Mouse (Mus musculus) embryonic facial prominence, embryonic 13.5 days (tissue): ENCODE results near the gene Ociad2. TPM values are rescaled to one million over a fixed set of nuclear protein-coding genes. Genes with fewer than 3 reads are reported as not detected.

Experiments used
- ATAC-seq: fragments of 200-750 bp; cut with Nextera tagmentation; 2 replicates; pipeline ENCODE4 v1.8.0; 2017; ENCODE audit warnings: low read depth; ENCODE audit not compliant: insufficient number of reproducible peaks, insufficient read depth, low FRiP score, low TSS enrichment
- H3K27ac ChIP-seq: fragments of 300-500 bp; sonication (generic); 2 replicates; pipeline ENCODE4 v1.5.1; 2015; ENCODE audit warnings: moderate library complexity, mild to moderate bottlenecking, inconsistent platforms
- H3K27me3 ChIP-seq: fragments of 300-500 bp; sonication (generic); 2 replicates; pipeline ENCODE4 v1.6.1; 2015; ENCODE audit warnings: mild to moderate bottlenecking, inconsistent platforms
- H3K36me3 ChIP-seq: fragments of 300-500 bp; sonication (generic); 2 replicates; pipeline ENCODE4 v1.6.1; 2015; ENCODE audit warnings: mild to moderate bottlenecking, inconsistent platforms
- H3K4me1 ChIP-seq: fragments of 300-500 bp; sonication (generic); 2 replicates; pipeline ENCODE4 v1.6.1; 2015; ENCODE audit warnings: inconsistent platforms
- H3K4me2 ChIP-seq: fragments of 300-500 bp; sonication (generic); 2 replicates; pipeline ENCODE4 v1.6.1; 2015; ENCODE audit warnings: moderate library complexity, mild to moderate bottlenecking, inconsistent platforms
- H3K4me3 ChIP-seq: fragments of 300-500 bp; sonication (generic); 2 replicates; pipeline ENCODE4 v1.5.1; 2015; ENCODE audit warnings: mild to moderate bottlenecking, inconsistent platforms
- H3K9ac ChIP-seq: fragments of 300-500 bp; sonication (generic); 2 replicates; pipeline ENCODE4 v1.6.1; 2015; ENCODE audit warnings: mild to moderate bottlenecking, inconsistent platforms
- H3K9me3 ChIP-seq: fragments of 300-500 bp; sonication (generic); 2 replicates; pipeline ENCODE4 v1.6.1; 2016; ENCODE audit warnings: inconsistent platforms
- WGBS: fragments of 180-500 bp; shearing (Covaris S2); methylation state at CpG from one replicate; pipeline ENCODE4 v1.1.7; 2015; ENCODE audit warnings: mixed read lengths; 5-methylcytosine and 5-hydroxymethylcytosine counted together
- polyA plus RNA-seq: library from polyadenylated mRNA; unstranded; fragments of >200 nt; fragmentation: Nextera tagmentation; extraction: Ambion mirVana; gene quantifications from 2 replicates; pipeline ENCODE4 v1.2.1, GENCODE M21; 2015

Ociad2 gene
- 10.6 and 12.9 TPM in 2 replicates for polyA plus RNA-seq

- 83% methylated on average over 8 of the region's 8 CpGs for WGBS
- H3K4me1 ChIP-seq: peaks cover 12% of the 10 kb centered on the region; the same call in 1 of the 2 replicates
- no peaks in the 10 kb centered on the region for H3K9me3 ChIP-seq
- no peaks in the 10 kb centered on the region for H3K27me3 ChIP-seq
- no peak within 1 kb of the TSS for H3K27ac ChIP-seq
- no peak within 1 kb of the TSS for H3K4me2 ChIP-seq
- ATAC-seq: no peak
- no peak within 1 kb of the TSS for H3K9ac ChIP-seq
- H3K4me3 ChIP-seq: no peak within 1 kb of the TSS
- no peaks in the 10 kb centered on the region for H3K36me3 ChIP-seq
Measured at GRCm38 (mm10) chr5:73340723-73341235, at the start of gene Ociad2. Gene Ociad2 (minus strand): TSS chr5:73341028.

DNA sequence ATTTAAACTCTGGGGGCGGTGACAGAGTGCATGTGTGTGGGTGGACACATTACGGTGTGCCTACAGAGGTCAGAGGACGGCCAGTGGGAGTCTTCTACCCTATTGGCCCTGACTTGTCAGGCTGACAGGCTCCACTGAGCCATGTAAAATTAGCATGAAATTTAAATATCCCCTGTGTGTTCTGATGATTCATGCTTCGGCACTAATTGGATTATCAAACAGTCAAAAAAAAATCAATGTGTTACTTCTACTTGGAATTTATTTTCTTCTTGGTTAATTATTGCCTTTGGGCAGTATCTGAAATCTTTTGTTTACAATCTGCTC is 42.8 kb upstream of the Ociad2 start:
- Histone ChIP-seq H3K9ac (no peak overlapping the region), H3K27me3 (peaks cover 12% of the 10 kb centered on the region), H3K4me1 (no peaks in the 10 kb centered on the region), H3K27ac (no peak overlapping the region), H3K4me3 (no peak overlapping the region), H3K4me2 (no peak overlapping the region), H3K9me3 (no peaks in the 10 kb centered on the region), H3K36me3 (no peaks in the 10 kb centered on the region)
- 52% methylated on average over 4 of the region's 4 CpGs for WGBS
- ATAC-seq: no peak

GRCm38 (mm10) chr5:73382737-73383646 is 42.2 kb upstream of the Ociad2 start:
- no peak for ATAC-seq

DNA sequence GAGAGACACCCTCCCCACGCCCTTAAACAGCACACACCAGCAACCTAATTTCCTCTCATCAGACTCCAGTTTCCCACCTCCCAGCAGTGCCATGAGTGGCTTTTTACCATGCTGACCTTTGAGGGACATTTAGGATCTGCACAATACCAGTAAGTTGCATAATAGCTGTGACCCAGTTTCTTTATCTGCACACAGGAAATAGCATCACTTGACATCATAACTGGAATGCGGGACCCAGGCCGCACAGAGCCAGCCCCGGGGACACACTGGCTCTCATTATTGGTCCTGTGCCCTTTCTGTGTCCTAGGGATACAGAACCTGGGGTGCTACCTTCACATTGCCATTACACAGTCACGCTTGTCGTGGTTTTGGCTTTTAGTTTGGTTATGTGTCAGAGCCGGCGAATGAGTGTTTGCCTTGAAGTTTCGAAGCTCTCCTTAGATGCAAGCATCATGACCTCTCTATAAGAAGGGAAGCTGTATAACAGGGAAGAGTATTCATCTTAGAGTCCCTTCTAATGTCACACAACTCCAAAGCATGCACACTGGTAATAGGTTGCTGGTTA is 41.2 kb upstream of the Ociad2 start:
- Histone ChIP-seq H3K4me3 (no peak overlapping the region), H3K27me3 (peaks cover 12% of the 10 kb centered on the region), H3K4me2 (no peak overlapping the region), H3K36me3 (no peaks in the 10 kb centered on the region), H3K27ac (no peak overlapping the region), H3K4me1 (no peaks in the 10 kb centered on the region), H3K9ac (0 out of 2 replicates have a peak overlapping the region, but pooled peaks have one; percentile 32), H3K9me3 (no peaks in the 10 kb centered on the region)
- 77% methylated on average over 9 of the region's 9 CpGs for WGBS
- no peak for ATAC-seq

More at GRCm38 (mm10) chr5:73382737-73383646, 42.2 kb upstream of the Ociad2 start:
- Histone ChIP-seq H3K4me1 (no peaks in the 10 kb centered on the region), H3K4me3 (no peak overlapping the region), H3K36me3 (no peaks in the 10 kb centered on the region), H3K27ac (no peak overlapping the region), H3K27me3 (peaks cover 12% of the 10 kb centered on the region), H3K4me2 (no peak overlapping the region), H3K9me3 (no peaks in the 10 kb centered on the region), H3K9ac (no peak overlapping the region)
- WGBS: 24% methylated on average over 3 of the region's 3 CpGs

- Histone ChIP-seq H3K27ac (no peak overlapping the region), H3K9ac (no peak overlapping the region), H3K9me3 (no peaks in the 10 kb centered on the region), H3K4me3 (no peak overlapping the region), H3K36me3 (no peaks in the 10 kb centered on the region), H3K4me1 (no peaks in the 10 kb centered on the region), H3K27me3 (peaks cover 12% of the 10 kb centered on the region), H3K4me2 (no peak overlapping the region)
- no peak for ATAC-seq
- 74% methylated on average over 7 of the region's 7 CpGs for whole genome bisulfite sequencing
Measured at GRCm38 (mm10) chr5:73381510-73381909, 40.7 kb upstream of the Ociad2 start.

DNA sequence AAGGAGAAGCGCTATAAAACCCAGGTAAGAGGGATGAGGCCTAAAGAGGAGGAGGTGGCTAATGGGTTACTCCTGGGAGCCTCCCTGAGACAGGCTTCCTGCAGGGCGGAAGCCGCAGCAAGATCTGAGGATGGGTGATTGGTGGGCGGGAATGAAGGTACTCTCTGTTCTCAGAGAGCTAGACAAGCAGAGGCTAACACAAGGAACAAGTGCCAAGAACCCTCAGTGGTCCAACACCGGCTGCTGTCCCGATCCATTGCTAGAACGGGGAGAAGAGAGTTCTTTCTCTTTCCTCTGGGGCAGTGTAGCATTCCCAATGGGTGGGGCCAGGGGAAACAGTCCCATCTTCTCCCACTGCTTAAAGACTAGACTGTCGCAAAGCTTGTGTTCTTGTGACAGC is 40.0 kb upstream of the Ociad2 start:
- peaks cover 3% of the 10 kb centered on the region; the same call in 1 of the 2 replicates for H3K4me1 ChIP-seq
- no peak overlapping the region for H3K27ac ChIP-seq
- no peak overlapping the region for H3K9ac ChIP-seq
- no peak overlapping the region for H3K4me2 ChIP-seq
- no peaks in the 10 kb centered on the region for H3K9me3 ChIP-seq
- no peak overlapping the region for H3K4me3 ChIP-seq
- ATAC-seq: no peak
- H3K36me3 ChIP-seq: no peaks in the 10 kb centered on the region
- peaks cover 12% of the 10 kb centered on the region for H3K27me3 ChIP-seq
- WGBS: 54% methylated on average over 8 of the region's 8 CpGs

DNA sequence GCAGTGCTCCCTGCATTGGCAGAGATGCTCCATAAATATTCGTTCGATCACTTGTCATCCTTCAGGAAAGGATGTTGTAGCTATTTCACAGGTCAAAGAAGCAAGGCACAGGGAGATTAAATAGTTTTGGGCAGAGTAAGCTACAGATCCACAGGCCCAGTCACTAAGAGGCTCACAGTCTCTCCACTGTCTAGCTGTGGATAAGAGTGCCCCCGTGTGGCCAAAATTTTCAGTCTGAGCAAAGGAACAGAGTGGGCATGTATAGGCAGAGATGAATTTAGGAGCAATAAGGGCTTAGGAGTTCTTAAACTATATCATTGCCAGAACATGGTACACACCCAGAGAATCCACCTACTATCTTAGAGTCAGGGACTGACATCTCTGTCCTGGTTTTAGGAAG is 39.1 kb upstream of the Ociad2 start:
- 23% methylated on average over 3 of the region's 3 CpGs for WGBS
- no peaks in the 10 kb centered on the region for H3K36me3 ChIP-seq
- no peak overlapping the region for H3K4me2 ChIP-seq
- no peak overlapping the region for H3K4me3 ChIP-seq
- ATAC-seq: 0 out of 2 replicates have a peak, but pooled peaks have one; percentile 48
- H3K9ac ChIP-seq: no peak overlapping the region
- H3K27me3 ChIP-seq: peaks cover 12% of the 10 kb centered on the region
- no peak overlapping the region for H3K27ac ChIP-seq
- H3K9me3 ChIP-seq: no peaks in the 10 kb centered on the region
- H3K4me1 ChIP-seq: peaks cover 4% of the 10 kb centered on the region; the same call in 1 of the 2 replicates

- Histone ChIP-seq H3K9me3 (no peaks in the 10 kb centered on the region), H3K4me3 (no peak overlapping the region), H3K4me1 (peaks cover 13% of the 10 kb centered on the region), H3K27ac (no peak overlapping the region), H3K27me3 (peaks cover 12% of the 10 kb centered on the region), H3K36me3 (no peaks in the 10 kb centered on the region), H3K4me2 (no peak overlapping the region), H3K9ac (no peak overlapping the region)
- WGBS: 89% methylated on average over 7 of the region's 7 CpGs
- no peak for ATAC-seq
Measured at GRCm38 (mm10) chr5:73376491-73376890, 35.7 kb upstream of the Ociad2 start.

- peaks cover 9% of the 10 kb centered on the region for H3K27me3 ChIP-seq
- ATAC-seq: no peak
- no peaks in the 10 kb centered on the region for H3K36me3 ChIP-seq
- H3K4me3 ChIP-seq: no peak overlapping the region
- no peaks in the 10 kb centered on the region for H3K9me3 ChIP-seq
- no peak overlapping the region for H3K27ac ChIP-seq
- H3K4me1 ChIP-seq: peaks cover 13% of the 10 kb centered on the region
- no peak overlapping the region for H3K9ac ChIP-seq
- no peak overlapping the region for H3K4me2 ChIP-seq
- 39% methylated on average over 9 of the region's 9 CpGs for WGBS
Measured at GRCm38 (mm10) chr5:73376041-73376440, 35.2 kb upstream of the Ociad2 start.

GRCm38 (mm10) chr5:73373184-73373583 is 32.4 kb upstream of the Ociad2 start:
- Histone ChIP-seq H3K36me3 (no peaks in the 10 kb centered on the region), H3K9me3 (no peaks in the 10 kb centered on the region), H3K4me3 (no peak overlapping the region), H3K27ac (no peak overlapping the region), H3K4me2 (no peak overlapping the region), H3K27me3 (no peaks in the 10 kb centered on the region), H3K4me1 (peaks cover 13% of the 10 kb centered on the region), H3K9ac (no peak overlapping the region)
- no peak for ATAC-seq
- WGBS: 16% methylated on average over 3 of the region's 3 CpGs

DNA sequence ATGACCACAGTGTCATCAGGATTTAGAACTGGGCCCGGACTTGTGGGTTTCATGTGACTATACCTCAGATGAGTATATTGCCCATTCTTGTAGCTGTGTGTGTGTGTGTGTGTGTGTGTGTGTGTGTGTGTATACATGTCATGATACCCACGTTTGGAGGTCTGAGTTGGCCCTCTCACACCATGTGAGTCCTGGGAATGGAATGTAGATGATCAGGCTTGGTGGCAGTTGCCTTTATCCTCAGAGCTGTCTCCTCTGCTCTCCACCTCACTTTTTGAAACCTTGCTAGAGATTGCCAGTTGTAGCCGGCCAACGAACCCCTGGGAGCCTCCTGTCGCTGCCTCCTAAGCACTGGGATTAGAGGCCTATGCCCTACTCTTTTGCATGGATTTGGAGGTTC is 31.8 kb upstream of the Ociad2 start:
- no peak overlapping the region for H3K4me3 ChIP-seq
- no peaks in the 10 kb centered on the region for H3K36me3 ChIP-seq
- no peaks in the 10 kb centered on the region for H3K27me3 ChIP-seq
- no peaks in the 10 kb centered on the region for H3K9me3 ChIP-seq
- peaks cover 13% of the 10 kb centered on the region for H3K4me1 ChIP-seq
- H3K27ac ChIP-seq: peak overlapping the region; percentile 22; the same call in 1 of the 2 replicates
- ATAC-seq: no peak
- no peak overlapping the region for H3K4me2 ChIP-seq
- WGBS: 60% methylated on average over 5 of the region's 5 CpGs
- H3K9ac ChIP-seq: no peak overlapping the region

- Histone ChIP-seq H3K27me3 (no peaks in the 10 kb centered on the region), H3K4me2 (no peak overlapping the region), H3K4me3 (no peak overlapping the region), H3K9ac (no peak overlapping the region), H3K36me3 (no peaks in the 10 kb centered on the region), H3K4me1 (peaks cover 9% of the 10 kb centered on the region; the same call in 1 of the 2 replicates), H3K9me3 (no peaks in the 10 kb centered on the region), H3K27ac (no peak overlapping the region)
- ATAC-seq: no peak
- 33% methylated on average over 3 of the region's 3 CpGs for WGBS
Measured at GRCm38 (mm10) chr5:73369731-73370130, 28.9 kb upstream of the Ociad2 start.
